Mouse (Mus musculus): ENCODE results near the gene Glp2r. TPM values are rescaled to one million over a fixed set of nuclear protein-coding genes. Genes with fewer than 3 reads are reported as not detected.
A peak's percentile ranks its signal among the peaks of the same experiment; 100 is the strongest.

Glp2r gene
- total RNA-seq (2021): under 1 TPM in 1 of 2 experiments, not detected in 1; 0.07 TPM
- long read RNA-seq, experiment 1, partial matches to known transcripts: 0 of 6 reads
- long read RNA-seq, experiment 1, other reads (novel, unspliced or antisense): 6 of 6 reads
- long read RNA-seq, experiment 2, partial matches to known transcripts: 0 of 10 reads
- long read RNA-seq, experiment 2, other reads (novel, unspliced or antisense): 10 of 10 reads

GRCm38 (mm10) chr11:67771053-67771452 is at the start of gene Glp2r:
Gene Glp2r, minus strand, starts transcription at chr11:67771153.
- DNase-seq (ENCODE audit: low spot score in 2 of 2): no peak

DNA sequence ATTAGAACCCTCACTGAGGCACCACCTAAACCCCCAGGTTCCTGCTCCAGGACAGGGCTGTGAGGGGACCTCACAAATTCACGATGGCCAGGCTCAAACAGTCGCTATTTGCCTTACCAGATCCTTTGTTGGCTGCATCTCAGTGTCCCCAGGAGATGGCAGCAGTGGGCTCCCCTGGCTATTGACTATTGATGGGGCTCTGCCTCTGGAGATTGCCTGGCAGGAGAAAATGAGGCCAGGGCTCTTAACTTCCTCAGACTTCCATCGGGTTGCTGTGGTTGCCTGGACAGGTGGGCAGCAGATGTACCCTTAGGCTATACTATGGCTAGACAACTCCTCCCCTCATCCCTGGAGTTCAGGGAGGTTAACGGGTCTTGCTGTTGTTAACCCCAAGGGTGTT is 49.3 kb upstream of the Glp2r start:
- peak; percentile 15 to 26 for DNase-seq (ENCODE audit: low spot score in 2 of 2)

DNA sequence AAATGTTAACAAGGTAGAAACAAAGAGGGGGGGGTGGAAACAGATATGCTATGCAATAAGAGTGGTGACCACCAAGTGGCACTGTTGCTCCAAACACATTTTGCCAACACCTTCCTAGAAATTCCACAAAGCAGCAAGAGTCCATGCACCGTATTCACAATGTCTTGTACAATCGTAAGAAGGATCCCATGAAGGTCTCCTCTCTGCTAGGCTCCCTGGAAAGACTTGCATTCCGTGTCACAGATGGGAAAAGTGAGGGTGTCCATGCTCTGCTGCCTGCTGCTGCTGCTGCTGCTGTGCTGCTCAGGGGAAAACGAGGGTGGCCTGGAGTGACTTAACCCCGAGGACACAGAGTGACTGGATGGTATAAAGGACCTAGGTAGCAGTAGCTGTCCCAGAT is 48.7 kb upstream of the Glp2r start:
- peak in 1 of 2 experiments; percentile 11 for DNase-seq (ENCODE audit: low spot score in 2 of 2)

DNA sequence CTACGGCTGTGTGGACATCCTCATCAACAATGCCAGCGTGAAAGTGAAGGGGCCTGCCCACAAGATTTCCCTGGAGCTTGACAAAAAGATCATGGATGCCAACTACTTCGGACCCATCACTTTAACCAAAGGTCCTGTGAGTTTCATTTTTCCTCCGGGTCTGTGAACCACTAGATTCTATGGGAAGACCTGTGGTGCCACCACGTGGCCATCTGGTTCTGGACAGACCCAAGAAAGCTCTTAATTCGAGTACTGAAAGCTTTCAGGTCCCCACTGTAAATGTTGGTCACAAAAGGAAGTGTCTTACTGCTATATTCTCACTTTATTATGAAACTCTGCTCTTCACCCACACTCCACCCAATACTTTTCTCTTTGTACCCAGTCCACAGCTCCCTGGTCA is 40.6 kb upstream of the Glp2r start:
- DNase-seq (ENCODE audit: low spot score in 2 of 2): peak in 1 of 2 experiments; percentile 23

DNA sequence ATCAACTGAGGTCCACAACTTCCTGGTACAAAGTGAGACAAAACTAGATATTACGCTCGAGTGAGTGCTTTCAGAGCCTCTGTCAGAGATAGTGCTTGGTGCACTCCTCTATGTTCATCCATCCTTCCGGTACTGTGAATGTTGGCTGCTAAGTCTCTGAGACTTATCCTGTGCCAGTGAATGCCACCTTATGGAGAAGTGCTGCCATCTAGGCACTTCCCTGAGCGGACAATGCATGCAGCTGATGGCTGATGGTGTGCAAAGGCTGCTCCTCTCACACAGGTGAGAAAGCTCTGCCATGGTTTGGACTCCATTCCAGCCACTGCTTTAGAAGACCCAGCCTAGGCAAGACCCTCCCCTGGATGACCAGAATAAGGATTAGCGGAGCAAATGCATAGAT is 37.1 kb upstream of the Glp2r start:
- DNase-seq (ENCODE audit: low spot score in 2 of 2): no peak

- no peak for DNase-seq (ENCODE audit: low spot score in 2 of 2)
Observed at GRCm38 (mm10) chr11:67806832-67807597, 36.1 kb upstream of the Glp2r start.

DNA sequence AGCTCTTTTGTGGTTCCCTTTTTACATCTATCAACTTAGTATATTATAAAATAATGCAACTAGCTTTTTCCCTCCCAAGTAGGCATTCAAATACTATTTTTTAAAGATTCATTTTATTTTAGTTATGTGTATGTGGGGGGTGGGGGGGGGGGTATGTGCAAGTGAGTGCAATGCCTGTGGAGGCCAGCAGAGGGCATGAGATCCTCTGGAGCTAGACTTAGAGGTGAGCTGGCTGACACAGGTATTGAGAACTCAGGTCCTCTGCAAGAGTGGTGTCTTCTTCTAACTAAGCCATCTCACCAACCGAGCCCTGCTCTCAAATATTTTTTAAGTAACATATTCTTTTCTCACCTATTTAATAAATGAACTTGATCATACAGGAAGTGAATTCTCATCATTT is 34.6 kb upstream of the Glp2r start:
- no peak for DNase-seq (ENCODE audit: low spot score in 2 of 2)

- DNase-seq (ENCODE audit: low spot score in 2 of 2): no peak
Observed at GRCm38 (mm10) chr11:67801169-67801568, 30.2 kb upstream of the Glp2r start.

- DNase-seq (ENCODE audit: low spot score in 2 of 2): no peak
Observed at GRCm38 (mm10) chr11:67800130-67800723, 29.3 kb upstream of the Glp2r start.

GRCm38 (mm10) chr11:67797931-67798330 is 27.0 kb upstream of the Glp2r start, which contains the start of gene Dhrs7c:
Gene Dhrs7c, plus strand, starts transcription at chr11:67798187.
- DNase-seq (ENCODE audit: low spot score in 2 of 2): no peak

- no peak for DNase-seq (ENCODE audit: low spot score in 2 of 2)
Observed at GRCm38 (mm10) chr11:67790182-67790581, 19.2 kb upstream of the Glp2r start.

GRCm38 (mm10) chr11:67774379-67774778 is 3.4 kb upstream of the Glp2r start, which contains the start of gene Gsg1l2:
Gene Gsg1l2, plus strand, starts transcription at chr11:67774608.
- no peak for DNase-seq (ENCODE audit: low spot score in 2 of 2)

DNA sequence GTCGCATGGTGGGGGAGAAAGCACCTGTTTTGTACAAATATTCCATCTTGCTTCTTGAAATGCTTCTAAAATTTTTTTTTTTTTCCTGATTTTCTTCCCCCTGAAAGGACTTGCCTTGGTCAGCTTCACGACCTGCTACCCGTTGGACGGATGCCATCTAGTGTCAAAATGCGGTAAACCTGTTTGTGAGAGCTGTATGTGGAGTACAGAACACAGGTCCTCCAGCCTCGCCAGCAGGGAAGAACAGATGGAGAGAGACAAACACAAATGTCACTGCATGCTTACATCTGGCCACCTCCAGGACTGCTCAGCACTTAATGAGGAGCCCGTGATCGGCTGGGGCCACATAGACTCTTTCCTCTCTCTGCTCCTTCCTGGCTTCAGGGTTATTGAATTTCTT is 1.6 kb upstream of the Glp2r start:
- DNase-seq (ENCODE audit: low spot score in 2 of 2): peak; percentile 28 to 29

DNA sequence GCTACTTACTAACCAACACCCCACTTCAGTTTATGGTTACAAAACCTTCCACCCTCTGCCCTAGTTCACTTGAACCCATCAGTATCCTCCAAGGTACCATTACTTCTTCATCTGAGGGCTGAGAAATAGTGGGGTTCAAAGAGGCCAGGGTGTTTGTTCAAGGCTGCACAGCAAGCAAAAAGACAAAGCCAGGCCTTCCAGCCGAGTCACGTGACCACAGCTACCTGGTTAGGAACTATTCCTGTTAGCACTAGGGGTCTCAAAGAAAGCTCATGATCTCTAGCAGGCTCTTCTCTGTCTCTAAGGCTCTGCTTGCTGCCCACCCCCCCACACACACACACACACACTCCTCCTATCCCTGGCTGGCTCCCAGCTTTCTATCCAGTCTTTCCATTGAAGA is 738 bp upstream of the Glp2r start:
- no peak for DNase-seq (ENCODE audit: low spot score in 2 of 2)

GRCm38 (mm10) chr11:67757373-67758167 is 13.4 kb downstream of the Glp2r start:
- no peak for DNase-seq (ENCODE audit: low spot score in 2 of 2)

- DNase-seq (ENCODE audit: low spot score in 2 of 2): no peak
Observed at GRCm38 (mm10) chr11:67756287-67756686, 14.7 kb downstream of the Glp2r start.

DNA sequence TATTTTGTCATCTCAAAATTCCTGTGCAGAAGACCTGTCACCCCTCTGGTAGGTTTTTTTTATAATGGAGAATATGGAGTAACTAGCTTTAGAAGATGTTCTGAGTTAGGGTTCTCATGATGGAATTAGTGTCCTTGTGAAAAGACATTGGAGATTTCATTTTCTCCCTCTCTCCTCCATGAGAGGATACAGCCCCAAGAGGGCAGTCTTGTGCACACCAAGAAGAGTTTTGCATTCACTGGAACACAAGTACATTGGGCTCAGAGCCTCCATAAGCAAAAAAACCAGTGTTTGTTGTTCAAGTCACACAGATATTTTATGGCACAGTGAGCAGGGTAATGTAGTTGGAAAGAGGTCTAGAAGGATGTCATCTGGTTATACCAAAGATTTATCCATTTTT is 29.4 kb downstream of the Glp2r start:
- DNase-seq (ENCODE audit: low spot score in 2 of 2): no peak

DNA sequence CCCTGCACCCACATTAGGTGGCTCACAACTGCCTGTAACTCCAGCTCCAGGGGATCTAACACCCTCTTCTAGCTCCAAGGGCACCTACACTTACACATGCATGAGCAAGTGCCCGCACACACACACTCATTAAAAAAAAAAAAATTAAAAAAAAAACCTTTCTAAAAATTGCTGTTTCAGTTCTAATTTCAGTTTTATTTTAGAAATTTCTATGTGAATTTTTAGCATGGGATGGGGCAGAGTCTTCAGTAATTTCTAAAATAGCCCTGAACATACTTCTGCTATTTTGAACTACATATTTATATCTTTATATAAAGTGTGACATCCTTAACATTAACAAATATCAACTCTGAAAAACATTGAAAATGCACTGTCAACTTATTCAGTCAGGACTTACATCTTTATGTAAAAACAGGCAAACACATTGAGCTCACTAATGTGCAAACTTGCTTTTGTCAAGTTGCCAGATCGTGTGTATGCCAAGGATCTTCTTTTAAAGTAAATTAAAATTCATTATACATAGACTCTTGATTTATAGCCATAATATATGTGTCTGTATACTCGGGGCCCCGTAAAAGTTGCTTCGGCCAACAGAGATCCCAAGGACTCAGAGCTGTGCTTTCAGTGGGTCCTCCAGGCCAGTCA is 32.0 kb downstream of the Glp2r start:
- DNase-seq (ENCODE audit: low spot score in 2 of 2): no peak

DNA sequence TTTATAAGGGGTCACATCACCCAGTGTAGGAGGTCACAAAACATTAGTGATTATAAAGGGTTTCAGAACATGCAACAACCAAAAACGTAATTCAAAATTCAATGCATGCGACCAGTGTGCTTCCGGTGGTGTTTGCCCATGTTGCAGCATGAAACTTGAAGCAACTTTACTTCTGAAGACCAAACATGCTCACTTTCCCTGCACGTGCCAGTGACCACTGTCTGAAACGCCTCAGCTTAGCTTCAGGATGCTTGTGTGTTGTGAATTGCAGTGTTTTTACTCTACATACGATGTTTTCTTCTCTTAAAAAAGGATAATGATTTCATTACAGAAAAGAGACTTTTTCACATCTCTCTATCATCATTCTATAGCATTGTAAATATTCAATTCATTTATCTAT is 32.6 kb downstream of the Glp2r start:
- DNase-seq (ENCODE audit: low spot score in 2 of 2): no peak

DNA sequence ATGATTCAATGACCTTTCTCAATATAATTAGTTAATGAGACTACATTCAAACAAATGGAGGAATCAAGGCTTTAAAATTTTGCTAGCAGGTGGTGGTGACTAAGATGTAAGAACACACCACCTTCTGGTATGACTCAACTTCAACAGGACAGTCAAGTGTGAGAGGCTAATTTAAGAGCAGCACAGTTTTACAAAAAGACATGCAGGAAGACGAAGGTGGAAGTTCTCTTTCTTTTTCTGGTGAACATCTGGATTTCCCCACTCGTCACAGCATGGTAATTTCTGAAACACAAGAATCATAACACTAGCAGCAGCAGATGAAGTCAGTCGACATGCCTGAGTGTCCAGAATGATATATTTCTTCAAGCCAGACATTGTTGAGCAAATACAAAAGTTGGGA is 36.4 kb downstream of the Glp2r start:
- no peak for DNase-seq (ENCODE audit: low spot score in 2 of 2)

DNA sequence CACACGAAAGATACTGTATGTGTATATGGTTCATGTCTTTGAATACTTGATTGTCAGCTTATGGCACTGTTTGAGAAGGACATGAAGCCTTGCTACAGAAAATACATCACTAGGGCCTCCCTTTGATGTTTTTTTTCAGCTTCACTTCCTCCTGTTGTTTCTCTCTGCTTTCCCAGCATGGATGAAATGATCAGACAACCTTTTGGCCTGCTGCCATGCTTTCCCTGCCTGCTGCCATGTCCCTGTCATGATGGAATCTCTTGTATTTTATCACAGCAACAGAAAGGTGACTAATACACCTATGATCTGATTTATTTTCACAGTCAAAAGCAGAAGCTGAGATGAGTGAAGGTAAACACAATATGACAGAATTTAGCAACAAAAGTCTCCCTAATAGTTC is 37.2 kb downstream of the Glp2r start:
- DNase-seq (ENCODE audit: low spot score in 2 of 2): no peak

Measured in adrenal gland, adult 18-20 months (tissue).